Mouse (Mus musculus) erythroblast, embryonic 14.5 days (primary cell): ENCODE measurements around the gene Ggta1.

ENCODE experiments used
- GATA1 ChIP-seq: IDR thresholded peaks from 2 replicates; pipeline ENCODE4 v1.6.1; 2012; ENCODE audit warnings: low read length, inconsistent platforms, mixed read lengths
- TAL1 ChIP-seq: IDR thresholded peaks from 3 replicates; pipeline ENCODE4 v1.6.1; 2012; ENCODE audit warnings: low read length, inconsistent platforms, mixed read lengths

DNA sequence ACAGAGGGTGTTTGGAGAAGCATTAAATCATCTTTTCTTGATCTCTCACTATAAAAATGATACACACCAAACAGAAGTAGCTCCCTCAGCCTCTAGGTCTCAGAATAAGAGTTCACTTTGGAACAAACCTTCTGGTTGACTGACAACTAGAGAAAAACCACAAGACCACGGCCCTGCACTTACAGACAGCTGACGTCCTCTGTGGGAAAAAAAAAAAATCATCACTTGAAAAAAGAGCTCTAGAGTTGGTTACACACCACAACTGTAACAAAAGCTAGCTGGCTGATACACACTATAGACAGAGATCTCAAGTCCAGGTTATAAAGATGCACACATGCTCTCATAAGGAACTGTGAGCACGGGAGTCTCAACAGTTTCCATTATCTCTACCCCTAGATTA is 9.3 kb downstream of the Ggta1 start:
- no peak for TF ChIP-seq TAL1
- no peak for TF ChIP-seq GATA1
